Mouse (Mus musculus): ENCODE data around the gene Trnp1.

DNA sequence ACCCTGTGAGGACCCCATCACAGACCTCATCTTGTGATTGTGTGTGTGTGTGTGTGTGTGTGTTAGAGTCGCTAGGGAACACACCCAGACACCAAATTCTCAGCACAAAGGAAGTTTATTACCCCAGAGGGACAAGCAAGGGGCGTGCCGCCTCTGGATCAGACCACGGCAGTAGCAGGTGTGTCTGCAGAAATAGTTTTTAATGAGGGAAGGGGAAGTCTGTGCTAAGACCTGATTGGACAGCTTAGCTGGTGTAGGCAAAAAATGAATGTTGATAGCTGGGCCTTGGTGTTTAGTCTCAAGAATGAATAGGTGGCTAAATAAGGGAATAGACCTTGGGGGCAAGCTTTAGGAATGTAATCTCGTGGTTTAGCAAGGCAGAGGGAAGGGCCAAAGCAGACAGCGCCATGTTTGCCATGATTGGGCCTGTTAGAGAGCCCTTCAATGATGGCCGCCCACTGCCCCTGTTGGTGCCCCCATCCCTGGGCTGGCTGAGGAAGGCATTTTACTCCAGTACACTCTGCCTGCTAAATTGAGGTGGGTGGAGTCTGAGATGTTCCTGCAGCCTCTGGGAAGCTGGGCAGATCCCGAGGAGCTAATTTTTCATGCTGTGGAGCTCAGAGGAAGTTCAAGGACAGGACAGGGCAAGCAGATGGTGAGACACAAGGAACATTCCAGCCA lies 49.5 kb downstream of the Trnp1 start:
- TF ChIP-seq CTCF (IDR thresholded peaks at IDR 0.05; ENCODE audit: control insufficient read depth, insufficient read depth, insufficient read length), result no peak
- TF ChIP-seq MYOD1 (IDR thresholded peaks at IDR 0.05; ENCODE audit: control insufficient read depth, insufficient read length, low read depth), result no peak
- TF ChIP-seq USF1 (IDR thresholded peaks at IDR 0.05; ENCODE audit: low read depth), result no peak
- no peak for TF ChIP-seq MYOG (IDR thresholded peaks at IDR 0.05; ENCODE audit: control insufficient read depth, extremely low read depth, insufficient read length)
